19 mouse cellular contexts compared by ENCODE assay signal in genomic region chr11:31662214-31662613, GRCm38 (mm10).
"Had no signal": no experiment of that assay in that cellular context is flagged by ENCODE, and none has a peak within 500 bp of the region (broad histone marks: within the 10 kb centered on the region; RNA-seq: fewer than 3 reads in every experiment).

No protein-coding gene starts in this region.

- H3K9ac ChIP-seq: limb, embryonic 12.5 days; limb, embryonic 15.5 days; liver, embryonic 14.5 days; liver, postnatal 0 days; lung, embryonic 14.5 days; stomach, embryonic 15.5 days had no signal

- DNase-seq: kidney, adult 18-20 months; kidney, adult 9 months; kidney, postnatal 14 days; kidney, postnatal 4 days; left cerebral cortex, postnatal 4 days; liver, postnatal 0 days; lung, embryonic 14.5 days; midbrain, embryonic 14.5 days; retina, postnatal 1 day; right cerebral cortex, postnatal 25 days; spleen, adult 18-20 months; thymus, postnatal 25 days had no signal

- H3K27me3 ChIP-seq: limb, embryonic 12.5 days; limb, embryonic 15.5 days; stomach, embryonic 15.5 days had no signal

- H3K27ac ChIP-seq: liver, embryonic 14.5 days; macrophage; stomach, embryonic 15.5 days had no signal

- H3K4me2 ChIP-seq: limb, embryonic 12.5 days; limb, embryonic 15.5 days; liver, embryonic 11.5 days; lung, embryonic 14.5 days; stomach, embryonic 15.5 days had no signal

- H3K4me1 ChIP-seq: limb, embryonic 12.5 days; stomach, embryonic 15.5 days had no signal

- H3K4me3 ChIP-seq: limb, embryonic 12.5 days; limb, embryonic 15.5 days; stomach, embryonic 15.5 days had no signal

- H3K9me3 ChIP-seq: limb, embryonic 12.5 days; limb, embryonic 15.5 days; stomach, embryonic 15.5 days had no signal

- ATAC-seq: liver, postnatal 0 days; lung, postnatal 0 days had no signal
